Mouse (Mus musculus): ENCODE data around the gene Pigl.

- TF ChIP-seq CTCF (IDR thresholded peaks at IDR 0.05) (no peak), POLR2A (IDR thresholded peaks at IDR 0.05; ENCODE audit: insufficient read depth, low read depth, low read length) (no peak), EP300 (IDR thresholded peaks at IDR 0.05; ENCODE audit: insufficient read depth, low read depth, low read length) (no peak)
Observed at GRCm38 (mm10) chr11:62543991-62544390, 85.7 kb downstream of the Pigl start.

Data from heart, adult 2 months (tissue).